Mouse (Mus musculus) heart, embryonic 15.5 days (tissue): ENCODE data around the gene Cfhr1. TPM values are rescaled to one million over a fixed set of nuclear protein-coding genes. Genes with fewer than 3 reads are reported as not detected.

ENCODE experiments used
- ATAC-seq: fragments of 200-750 bp; cut with Nextera tagmentation; replicated peaks from 2 replicates; pipeline ENCODE4 v1.8.0; 2017; ENCODE audit warnings: low read depth, moderate TSS enrichment; ENCODE audit not compliant: insufficient number of reproducible peaks, insufficient read depth, low FRiP score
- H3K27ac ChIP-seq: fragments of 300-500 bp; sonication (generic); 2 replicates; pipeline ENCODE4 v1.5.1; 2015; ENCODE audit warnings: mild to moderate bottlenecking, inconsistent platforms
- H3K27me3 ChIP-seq: fragments of 300-500 bp; sonication (generic); 2 replicates; pipeline ENCODE4 v1.6.1; 2015; ENCODE audit warnings: inconsistent platforms
- H3K36me3 ChIP-seq: fragments of 300-500 bp; sonication (generic); 2 replicates; pipeline ENCODE4 v1.6.1; 2015; ENCODE audit warnings: mild to moderate bottlenecking, inconsistent platforms
- H3K4me1 ChIP-seq: fragments of 300-500 bp; sonication (generic); replicated peaks from 2 replicates; pipeline ENCODE4 v1.6.1; 2015; ENCODE audit warnings: inconsistent platforms
- H3K4me2 ChIP-seq: fragments of 300-500 bp; sonication (generic); 2 replicates; pipeline ENCODE4 v1.6.1; 2015; ENCODE audit warnings: inconsistent platforms, mild to moderate bottlenecking, moderate library complexity
- H3K4me3 ChIP-seq: fragments of 300-500 bp; sonication (generic); 2 replicates; pipeline ENCODE4 v1.5.1; 2015; ENCODE audit warnings: mild to moderate bottlenecking, inconsistent platforms
- H3K9ac ChIP-seq: fragments of 300-500 bp; sonication (generic); 2 replicates; pipeline ENCODE4 v1.6.1; 2015; ENCODE audit warnings: mild to moderate bottlenecking, inconsistent platforms
- H3K9me3 ChIP-seq: fragments of 300-500 bp; sonication (generic); replicated peaks from 2 replicates; pipeline ENCODE4 v1.6.1; 2016; ENCODE audit warnings: inconsistent platforms
- WGBS: fragments of 180-500 bp; shearing (Covaris S2); methylation state at CpG from one replicate; pipeline ENCODE4 v1.1.7; 2015; ENCODE audit warnings: mixed read lengths; 5-methylcytosine and 5-hydroxymethylcytosine counted together
- polyA plus RNA-seq: library from polyadenylated mRNA; unstranded; fragments of >200 nt; fragmentation: Nextera tagmentation; extraction: Ambion mirVana; gene quantifications from 2 replicates; pipeline ENCODE4 v1.2.1, GENCODE M21; 2015

Cfhr1 gene
- not detected in 2 replicates for polyA plus RNA-seq

DNA sequence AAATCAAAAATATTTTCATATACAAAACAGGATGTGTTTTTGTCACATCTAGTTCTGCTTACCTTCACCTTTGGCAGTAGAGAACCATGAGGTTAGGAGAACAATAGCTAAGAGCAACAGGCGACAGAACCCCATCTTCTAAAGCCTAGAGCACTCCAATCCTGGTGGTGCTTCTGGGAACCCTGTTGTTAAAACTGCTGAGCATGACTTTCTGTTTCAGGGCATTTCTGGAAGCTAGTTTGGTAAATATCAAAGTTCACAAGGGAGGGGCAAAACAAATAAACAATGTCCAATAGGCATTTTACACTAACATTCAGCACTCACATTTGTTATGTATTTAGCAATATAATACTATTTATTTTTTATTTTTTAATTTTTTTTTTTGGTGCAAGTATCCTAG, at the start of gene Cfhr1:
Gene Cfhr1 (minus strand): TSS at position 249 of the 400 bp plus-strand sequence.
- H3K4me3 ChIP-seq, result no peak within 1 kb of the TSS
- H3K27ac ChIP-seq, result no peak within 1 kb of the TSS
- H3K9me3 ChIP-seq, result no peaks in the 10 kb centered on the region
- H3K36me3 ChIP-seq, result no peaks in the 10 kb centered on the region
- H3K4me2 ChIP-seq, result no peak within 1 kb of the TSS
- ATAC-seq, result no peak
- no peak within 1 kb of the TSS for H3K9ac ChIP-seq
- WGBS, result 59% methylated on average over 1 of the region's 1 CpGs
- H3K4me1 ChIP-seq, result no peaks in the 10 kb centered on the region
- no peaks in the 10 kb centered on the region for H3K27me3 ChIP-seq

DNA sequence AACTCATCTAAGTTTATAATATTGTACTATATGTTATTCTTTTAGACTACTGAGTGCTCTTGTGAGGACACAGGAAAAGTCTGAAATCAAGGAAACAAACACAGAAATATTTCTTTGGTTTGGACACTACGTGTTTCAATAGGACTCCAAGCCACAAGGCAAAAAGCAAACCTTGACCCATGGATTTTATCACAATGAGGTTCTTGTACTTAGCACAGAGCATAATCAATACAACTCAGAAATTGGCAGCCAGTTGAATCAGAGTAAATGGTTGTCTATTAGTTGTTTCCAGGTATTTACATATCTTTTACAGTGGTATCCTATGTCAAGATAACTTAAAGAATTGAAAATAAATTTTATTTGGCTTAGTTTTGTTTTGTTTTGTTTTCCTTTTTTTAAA, 8.8 kb downstream of the Cfhr1 start:
- Histone ChIP-seq H3K27me3 (no peaks in the 10 kb centered on the region), H3K9ac (no peak overlapping the region), H3K36me3 (no peaks in the 10 kb centered on the region), H3K4me1 (no peaks in the 10 kb centered on the region), H3K9me3 (no peaks in the 10 kb centered on the region), H3K4me3 (no peak overlapping the region), H3K27ac (no peak overlapping the region), H3K4me2 (no peak overlapping the region)
- ATAC-seq, result no peak
- 50% methylated on average over 1 of the region's 1 CpGs for WGBS

DNA sequence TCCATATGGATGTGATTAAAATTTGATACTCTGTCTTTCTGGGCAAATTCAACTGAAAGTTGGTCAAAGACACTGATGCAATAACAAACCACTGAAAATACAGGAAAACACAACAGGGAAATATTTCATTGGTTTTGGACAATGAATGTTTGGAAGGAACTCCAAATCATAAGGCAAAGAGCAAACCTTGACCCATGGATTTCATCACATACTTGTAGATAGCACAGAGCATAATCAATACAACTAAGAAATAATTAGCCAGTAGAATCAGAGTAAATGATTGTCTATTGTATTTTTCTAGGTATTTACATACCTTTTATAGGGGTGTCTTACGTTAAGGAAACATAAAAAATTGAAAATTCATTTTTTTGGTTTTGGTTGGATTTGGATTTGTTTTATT, 11.5 kb downstream of the Cfhr1 start:
- no peak overlapping the region for H3K9ac ChIP-seq

GRCm38 (mm10) chr1:139514556-139514955, 45.5 kb downstream of the Cfhr1 start:
- no peak for ATAC-seq
- WGBS, result 82% methylated on average over 12 of the region's 12 CpGs
- no peak overlapping the region for H3K9ac ChIP-seq
- H3K36me3 ChIP-seq, result no peaks in the 10 kb centered on the region
- H3K4me2 ChIP-seq, result no peak overlapping the region
- H3K9me3 ChIP-seq, result no peaks in the 10 kb centered on the region
- no peak overlapping the region for H3K27ac ChIP-seq
- H3K4me1 ChIP-seq, result no peaks in the 10 kb centered on the region
- no peak overlapping the region for H3K4me3 ChIP-seq
- no peaks in the 10 kb centered on the region for H3K27me3 ChIP-seq

More for the DNA sequence above, 11.5 kb downstream of the Cfhr1 start:
- H3K27ac ChIP-seq, result no peak overlapping the region
- no peak overlapping the region for H3K4me2 ChIP-seq
- no peak for ATAC-seq
- WGBS, result 82% methylated on average over 1 of the region's 1 CpGs
- H3K36me3 ChIP-seq, result no peaks in the 10 kb centered on the region
- no peak overlapping the region for H3K4me3 ChIP-seq
- H3K9me3 ChIP-seq, result no peaks in the 10 kb centered on the region
- no peaks in the 10 kb centered on the region for H3K4me1 ChIP-seq
- H3K27me3 ChIP-seq, result no peaks in the 10 kb centered on the region

- ATAC-seq, result no peak
- Histone ChIP-seq H3K36me3 (no peaks in the 10 kb centered on the region; the same call in 1 of the 2 replicates), H3K9me3 (no peaks in the 10 kb centered on the region), H3K4me3 (no peak within 1 kb of the TSS), H3K4me1 (no peaks in the 10 kb centered on the region), H3K27me3 (no peaks in the 10 kb centered on the region), H3K9ac (no peak within 1 kb of the TSS), H3K27ac (no peak within 1 kb of the TSS), H3K4me2 (no peak within 1 kb of the TSS)
- 80% methylated on average over 3 of the region's 3 CpGs for WGBS
Measured at GRCm38 (mm10) chr1:139501258-139501752, 58.8 kb downstream of the Cfhr1 start, which contains the start of gene F13b. Gene F13b, plus strand, starts transcription at chr1:139501702.

DNA sequence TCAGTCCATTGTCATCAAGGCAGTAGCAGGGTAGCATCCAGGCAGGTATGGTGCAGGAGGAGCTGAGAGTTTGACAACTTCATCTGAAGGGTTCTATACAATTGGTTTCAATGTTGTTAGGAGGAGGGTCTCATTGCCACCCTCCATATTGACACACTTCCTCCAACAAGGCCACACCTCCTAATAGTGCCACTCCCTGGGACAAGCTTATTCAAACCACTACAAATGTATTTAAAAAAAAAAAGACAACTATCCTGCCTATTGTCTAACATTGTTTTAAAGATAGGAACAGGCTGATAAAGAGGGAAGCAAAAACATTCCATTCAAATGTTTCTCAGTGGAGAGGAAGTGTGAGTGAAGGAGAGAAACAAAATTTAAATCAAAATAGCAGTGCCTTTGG, 60.3 kb downstream of the Cfhr1 start:
- no peaks in the 10 kb centered on the region for H3K9me3 ChIP-seq
- H3K27ac ChIP-seq, result no peak overlapping the region
- H3K4me2 ChIP-seq, result no peak overlapping the region
- H3K36me3 ChIP-seq, result peaks cover 3% of the 10 kb centered on the region; the same call in 1 of the 2 replicates
- no peaks in the 10 kb centered on the region for H3K4me1 ChIP-seq
- H3K9ac ChIP-seq, result no peak overlapping the region
- ATAC-seq, result no peak
- H3K27me3 ChIP-seq, result no peaks in the 10 kb centered on the region
- no peak overlapping the region for H3K4me3 ChIP-seq

Other genes with a start within 250 kb of the Cfhr1 start
- gene Crb1, start 183.2 kb downstream of the Cfhr1 start, polyA plus RNA-seq, result 0.04 and 0.09 TPM in 2 replicates
- 6.5 and 6.9 TPM in 2 replicates for gene Zbtb41, start 138.0 kb downstream of the Cfhr1 start, polyA plus RNA-seq
- gene Aspm, start 105.5 kb downstream of the Cfhr1 start, polyA plus RNA-seq, result 10.6 and 10.8 TPM in 2 replicates
- gene F13b, start 58.6 kb downstream of the Cfhr1 start, polyA plus RNA-seq, result 0.24 TPM in 1 of 2 replicates, not detected in the other
- not detected in 2 replicates for gene Gm4788, start 221.0 kb upstream of the Cfhr1 start, polyA plus RNA-seq